Mouse (Mus musculus): ENCODE measurements around the gene Btf3.

Gene Btf3

GRCm38 (mm10) chr13:98274023-98274422 lies 42.8 kb downstream of the Btf3 start:
- DNase-seq: no peak

- no peak for DNase-seq
Measured at GRCm38 (mm10) chr13:98264111-98264510, 52.7 kb downstream of the Btf3 start.

GRCm38 (mm10) chr13:98263458-98263987 lies 53.3 kb downstream of the Btf3 start:
- DNase-seq: no peak

- DNase-seq: peak; percentile 98
Measured at GRCm38 (mm10) chr13:98262636-98263457, 54.0 kb downstream of the Btf3 start, which contains the start of the genes Utp15 and Ankra2. TSS of gene Utp15 (minus strand) at chr13:98263041. TSS of gene Ankra2 (plus strand) at chr13:98263074.
